Mouse (Mus musculus) brain, adult 2 months (tissue): ENCODE measurements at regions not wholly inside any gene's neighbourhood (a gene's known extent, or its start where the extent isn't known, plus 50 kb on each side); places are given as distances from the start of the nearest gene placed in this dataset.

ENCODE experiments used
- DNase-seq: peaks from one replicate; pipeline ENCODE4 v3.0.0; 2011; ENCODE audit warnings: low read depth, low spot score

DNA sequence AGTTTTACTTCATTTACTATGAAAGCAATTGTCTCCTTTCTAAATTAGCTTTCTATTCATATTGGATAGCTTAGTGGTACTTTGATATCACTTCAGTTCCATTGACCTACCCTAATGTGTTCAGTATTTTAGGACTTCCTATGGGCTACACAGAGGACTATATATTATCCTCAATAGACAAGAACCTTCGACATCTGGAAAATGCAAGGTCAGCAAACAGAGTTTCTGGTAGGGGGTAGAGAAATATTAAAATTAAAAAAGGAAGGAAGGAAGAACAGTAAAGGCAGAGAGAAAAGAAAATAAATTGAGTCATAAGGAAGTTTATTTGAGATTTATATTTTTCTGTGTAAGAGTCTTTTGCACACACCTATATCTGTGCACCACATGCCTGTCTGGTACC, 107.4 kb upstream of the Insig1 start:
- DNase-seq = no peak

DNA sequence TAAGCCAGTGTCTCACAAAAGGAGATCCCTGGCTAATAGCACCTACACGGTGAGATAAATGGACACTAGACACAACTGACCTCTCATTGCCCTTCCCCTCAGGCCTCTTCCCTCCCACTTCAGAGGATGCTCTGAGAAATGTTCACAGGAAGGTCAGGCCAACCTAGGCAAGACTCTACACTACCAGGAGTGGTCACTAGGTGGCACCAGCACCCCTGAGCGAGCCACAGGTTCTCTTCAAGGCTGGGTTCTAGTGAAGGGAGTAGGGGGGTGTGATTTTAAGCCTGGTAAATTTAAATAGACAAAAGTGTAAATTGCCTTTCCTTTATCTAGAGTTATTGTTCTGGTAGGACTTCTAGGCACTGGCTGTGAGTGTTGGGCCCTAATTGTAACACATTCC, 76.0 kb upstream of the Insig1 start:
- DNase-seq = peak; percentile 76

DNA sequence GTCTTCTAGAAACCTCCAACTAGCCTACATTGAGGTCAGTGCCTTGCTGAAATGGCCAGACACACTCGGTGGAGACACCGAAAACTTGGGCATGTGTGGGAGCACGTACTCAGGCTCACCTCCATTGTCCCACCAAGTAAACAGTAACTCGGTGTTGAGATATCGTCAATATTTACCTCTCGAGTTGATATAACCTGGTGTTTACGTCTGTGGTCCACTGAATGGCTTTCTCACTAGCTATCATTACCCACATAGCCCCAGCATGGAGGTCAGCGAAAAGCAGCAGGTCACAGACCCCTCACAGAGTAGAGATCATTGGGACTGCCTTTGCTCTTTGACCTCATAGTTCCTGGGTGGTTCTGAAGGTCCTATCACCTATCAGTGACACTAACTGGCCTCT, 73.4 kb upstream of the Insig1 start:
- no peak for DNase-seq

DNA sequence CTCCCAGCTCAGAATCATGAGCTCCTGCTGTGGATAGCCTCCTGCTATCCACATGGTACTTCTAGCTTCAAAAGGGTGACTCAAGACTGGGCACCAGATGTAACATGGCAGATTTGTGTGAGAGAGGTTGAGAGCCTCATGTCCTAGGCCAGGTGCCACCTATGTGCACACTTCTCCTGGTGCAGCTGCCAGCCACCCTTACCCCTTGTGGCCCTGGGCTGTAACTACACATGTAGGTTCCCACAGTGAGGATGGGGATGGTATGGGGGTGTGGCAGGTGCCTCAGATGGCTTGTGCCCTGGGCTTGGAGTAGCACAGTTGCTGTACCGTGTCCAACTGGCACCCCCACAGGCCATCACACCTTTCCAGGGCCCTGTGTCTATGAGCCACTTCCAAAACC, 68.2 kb upstream of the Insig1 start:
- DNase-seq = no peak

DNA sequence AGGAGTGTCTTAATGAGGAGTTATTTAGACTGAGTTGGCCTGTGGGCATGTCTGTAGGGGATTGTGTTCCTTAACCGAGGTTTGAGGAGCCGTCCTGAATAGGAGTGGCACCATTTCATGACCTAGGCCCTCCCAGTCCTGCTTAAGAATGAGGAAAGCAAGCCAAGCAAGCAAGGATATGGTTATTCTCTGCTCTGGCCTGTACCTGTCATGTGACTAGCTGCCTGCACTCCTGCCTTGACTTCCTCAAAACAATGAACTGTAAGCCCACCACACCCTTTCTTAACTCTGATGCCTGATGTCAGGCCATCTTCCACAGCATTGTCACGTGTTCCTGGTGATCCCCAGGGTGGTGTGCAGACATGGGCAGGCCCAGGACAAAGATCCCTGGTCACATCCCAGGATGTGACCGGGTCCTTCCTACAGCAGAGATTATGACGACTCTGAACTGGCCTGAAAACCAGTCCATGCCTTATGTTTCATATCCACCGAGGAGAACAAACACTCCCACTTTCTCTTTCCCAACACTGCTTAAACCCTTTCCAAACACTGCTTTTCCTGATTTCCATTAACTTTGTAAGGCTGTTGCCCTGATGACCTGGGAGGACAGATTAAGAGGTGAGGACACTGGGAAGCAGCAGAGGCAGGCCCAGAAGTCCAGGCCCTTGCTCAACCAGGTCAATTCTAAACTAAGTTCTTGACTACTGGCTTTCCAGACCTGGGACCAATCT, 67.2 kb upstream of the Insig1 start:
- no peak for DNase-seq

DNA sequence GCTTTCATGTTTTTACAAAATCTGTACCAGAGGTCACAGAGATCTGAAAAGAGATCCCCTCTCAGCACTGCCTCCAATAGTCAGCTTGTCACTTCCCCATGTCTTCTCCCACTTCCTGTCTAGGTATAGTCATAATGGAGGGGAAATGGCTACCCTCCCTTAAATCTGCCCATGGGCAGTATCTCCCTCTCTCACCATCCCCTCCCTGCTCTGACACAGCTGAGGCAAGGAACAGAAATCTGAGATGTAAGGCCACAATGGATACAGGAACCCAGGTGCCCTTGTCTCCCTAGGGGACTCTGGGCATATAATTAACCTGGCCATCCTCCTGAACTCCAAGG, 66.7 kb upstream of the Insig1 start:
- DNase-seq = no peak

DNA sequence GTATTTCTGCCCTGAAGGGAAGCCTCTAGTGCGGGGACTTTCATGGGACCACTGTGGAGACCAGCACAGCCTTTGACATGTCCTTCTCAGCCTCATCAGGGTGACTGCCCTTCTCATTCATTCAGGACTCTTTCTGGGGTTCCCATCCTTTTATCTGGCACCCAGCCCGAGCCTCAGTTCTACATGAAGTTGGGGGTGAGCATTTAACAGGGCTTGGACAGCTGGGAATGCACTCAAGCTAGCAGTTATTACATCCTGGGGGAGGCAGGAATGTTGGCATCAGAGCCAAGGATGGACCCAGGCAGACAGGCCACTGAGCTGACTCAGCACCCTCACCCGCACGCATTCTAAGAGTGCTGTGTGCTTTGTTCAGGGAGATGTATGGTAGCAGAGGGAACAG, 61.8 kb upstream of the Insig1 start:
- DNase-seq = no peak

DNA sequence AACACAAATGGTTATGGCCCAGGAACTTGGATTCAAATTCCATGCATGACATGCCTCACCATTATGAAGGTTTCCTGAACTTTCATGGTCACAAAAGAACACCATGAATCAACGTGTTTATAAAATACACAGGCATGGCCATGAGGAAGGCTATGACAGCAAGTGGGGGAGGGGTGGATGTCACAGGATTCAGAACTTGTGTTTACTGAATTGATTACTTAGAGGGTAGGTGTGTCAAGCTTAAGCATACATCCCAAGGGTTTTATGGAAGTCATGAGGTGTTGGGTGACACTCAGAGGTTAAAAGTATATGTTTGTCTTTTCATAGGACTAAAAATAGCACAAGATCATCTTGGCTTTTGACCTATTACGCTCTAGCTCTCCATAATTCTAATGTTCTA, 61.3 kb upstream of the Insig1 start:
- DNase-seq = no peak

DNA sequence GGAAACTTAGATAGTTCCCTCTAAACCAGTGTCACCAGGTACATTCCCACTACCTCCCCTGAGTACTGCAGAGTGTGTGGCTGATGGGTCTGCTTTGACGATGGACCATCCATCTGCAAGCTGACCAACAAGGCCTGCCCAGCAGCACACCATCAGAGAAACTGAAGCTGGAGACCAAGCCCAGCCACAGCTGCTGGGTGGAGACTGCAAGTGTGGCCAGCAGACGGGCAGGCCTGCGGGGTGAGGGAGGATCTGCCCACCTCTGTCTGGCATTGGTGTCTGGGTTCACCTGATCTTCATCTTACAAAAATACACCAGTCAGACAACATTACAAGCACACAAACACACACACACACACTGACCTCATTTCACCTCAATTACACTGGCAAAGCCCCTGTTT, 60.6 kb upstream of the Insig1 start:
- DNase-seq = no peak

DNA sequence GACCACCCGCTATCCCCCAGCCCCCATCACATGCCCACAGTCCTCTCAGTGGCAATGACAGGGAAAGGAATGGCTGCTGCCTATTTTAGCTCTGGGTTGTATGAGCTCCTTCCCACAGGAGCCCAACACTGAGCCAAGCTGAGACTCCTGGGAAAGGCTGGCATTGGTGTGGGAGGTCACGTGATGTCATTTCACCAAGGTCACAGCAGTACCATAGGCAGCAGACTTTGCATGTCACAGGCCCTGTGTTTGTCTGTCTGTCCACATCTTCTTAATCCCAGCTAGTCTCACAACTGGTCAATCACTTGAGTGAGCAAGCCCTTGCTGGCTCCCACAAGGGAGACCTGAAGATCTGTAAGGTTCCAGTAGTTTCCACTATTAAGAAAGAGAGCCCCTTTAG, 58.7 kb upstream of the Insig1 start:
- DNase-seq = no peak

DNA sequence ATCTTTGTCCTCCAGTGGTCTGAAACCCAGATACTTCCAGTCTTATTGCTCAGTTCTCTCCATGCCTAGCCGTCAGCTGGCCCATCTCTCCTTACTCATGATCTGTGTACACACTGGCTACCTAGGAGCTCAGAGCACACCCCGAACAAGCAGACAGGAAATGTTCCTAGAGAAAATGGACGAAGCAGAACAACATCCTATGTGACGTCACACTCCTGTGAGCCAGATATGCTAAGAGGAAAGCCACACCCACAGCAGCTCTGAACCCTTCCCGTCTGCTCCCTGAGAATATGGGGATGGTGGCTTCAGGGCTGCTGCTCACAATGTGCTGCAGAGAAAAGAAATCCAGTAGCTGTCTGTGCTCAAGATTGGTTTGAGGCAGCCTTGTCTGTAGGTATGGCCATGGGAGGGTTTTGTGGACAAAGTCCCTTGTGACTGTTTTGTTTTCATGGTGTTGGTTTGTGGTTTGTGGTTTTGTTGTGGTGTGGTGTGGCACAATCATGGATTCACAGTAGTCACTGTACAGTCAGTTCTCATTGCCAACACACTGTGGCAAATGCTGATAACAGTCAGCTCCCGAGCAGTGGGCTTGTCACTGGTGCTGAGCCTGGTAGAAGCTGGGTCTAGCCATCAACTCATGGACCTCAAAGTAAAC, 57.4 kb upstream of the Insig1 start:
- DNase-seq = no peak

DNA sequence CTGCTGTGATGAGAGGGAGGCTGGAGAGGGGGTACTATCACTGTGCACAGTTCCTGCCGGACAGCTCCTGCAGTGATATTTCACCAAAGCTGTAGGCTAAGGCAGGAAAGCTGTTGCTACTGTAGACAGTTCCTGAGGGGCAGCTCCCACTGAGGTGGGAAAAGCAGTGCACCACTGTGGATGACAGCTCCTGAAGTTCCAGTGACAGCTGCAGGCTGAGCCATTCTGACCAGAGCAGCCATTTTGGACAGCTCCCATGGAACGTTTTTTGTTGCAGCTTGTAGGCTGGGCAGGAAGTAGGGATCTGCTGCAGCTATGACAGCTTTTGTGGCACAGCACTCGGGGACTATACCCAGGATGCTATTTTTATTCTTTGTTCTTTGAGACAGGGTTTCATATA, 51.3 kb upstream of the Insig1 start:
- DNase-seq = no peak
